Mouse (Mus musculus): Measurements from ENCODE around the gene Runx1.
A peak's percentile ranks its signal among the peaks of the same experiment; 100 is the strongest.

Gene Runx1

DNA sequence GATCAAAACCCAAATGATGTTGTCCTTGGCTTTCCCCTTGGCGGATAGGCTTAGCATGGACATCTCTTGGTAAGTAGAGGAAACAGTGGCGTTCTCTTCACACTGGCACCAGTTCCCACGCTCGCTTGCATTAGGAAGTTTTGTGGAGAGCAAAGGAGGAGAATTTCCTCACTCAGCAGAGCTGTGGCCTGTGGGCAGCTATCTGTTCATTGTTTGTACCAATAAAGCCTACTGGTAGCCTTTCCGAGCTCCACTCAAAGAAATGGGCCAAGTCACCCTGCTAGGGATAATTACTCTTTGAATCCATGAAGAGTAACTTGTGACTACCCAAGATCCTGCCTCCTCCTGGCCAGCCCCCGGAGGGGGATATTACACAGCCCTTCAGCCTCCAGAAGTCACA lies 734 bp upstream of the Runx1 start:
- no peak for DNase-seq (ENCODE audit: low read depth, low spot score)

DNA sequence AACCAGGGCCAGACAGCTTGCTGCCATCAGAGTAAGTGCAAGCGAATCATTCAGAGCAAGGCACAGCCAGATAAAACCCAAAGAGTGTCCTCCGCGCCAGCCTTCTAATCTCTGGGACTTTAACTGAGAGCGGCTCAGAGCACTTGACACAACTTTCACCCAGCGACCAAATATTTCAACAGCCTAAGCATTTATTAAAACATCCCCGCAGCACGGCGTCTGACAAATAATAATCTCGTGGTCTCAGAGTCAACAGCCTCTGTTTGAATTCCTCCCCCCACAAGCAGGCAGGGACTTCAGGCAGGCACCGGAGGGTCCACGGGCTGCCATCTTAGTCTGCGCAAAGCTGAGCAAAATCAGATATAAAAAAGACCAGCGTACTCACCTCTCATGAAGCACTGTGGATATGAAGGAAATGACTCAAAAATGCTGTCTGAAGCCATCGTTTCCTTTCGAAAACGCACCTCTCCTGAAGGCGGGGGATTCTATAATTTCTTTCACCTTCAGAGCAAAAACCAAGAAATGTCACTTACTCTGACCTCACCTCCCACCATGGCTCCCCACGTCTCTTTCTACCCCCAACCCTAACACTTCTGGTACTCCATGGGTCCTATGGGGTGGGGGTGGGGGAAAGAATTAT lies 625 bp downstream of the Runx1 start:
- DNase-seq (ENCODE audit: low read depth, low spot score): no peak

DNA sequence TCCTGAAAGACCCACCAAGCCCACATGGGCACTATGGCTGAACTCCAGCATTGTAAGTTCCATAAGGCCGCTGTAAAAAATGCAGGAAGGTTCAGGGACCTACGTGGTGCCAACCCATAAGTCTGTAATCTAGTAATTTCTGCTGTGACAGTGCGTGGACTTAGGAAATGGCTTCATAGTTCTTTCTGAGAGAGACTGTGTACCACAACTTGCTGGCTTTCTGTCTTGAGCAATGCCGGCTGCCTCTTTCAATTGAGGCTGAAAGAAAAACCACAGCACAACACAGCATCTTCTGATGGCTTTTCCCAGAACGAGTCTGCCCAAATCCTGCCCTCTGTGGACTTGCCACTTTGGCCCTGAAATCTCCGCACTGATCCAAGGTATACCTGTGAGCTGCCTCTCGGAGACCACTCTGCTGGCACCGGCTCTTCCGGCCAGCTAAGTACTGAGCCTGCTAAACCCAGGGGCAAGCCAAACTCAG lies 1.2 kb downstream of the Runx1 start:
- DNase-seq (ENCODE audit: low read depth, low spot score): no peak

DNA sequence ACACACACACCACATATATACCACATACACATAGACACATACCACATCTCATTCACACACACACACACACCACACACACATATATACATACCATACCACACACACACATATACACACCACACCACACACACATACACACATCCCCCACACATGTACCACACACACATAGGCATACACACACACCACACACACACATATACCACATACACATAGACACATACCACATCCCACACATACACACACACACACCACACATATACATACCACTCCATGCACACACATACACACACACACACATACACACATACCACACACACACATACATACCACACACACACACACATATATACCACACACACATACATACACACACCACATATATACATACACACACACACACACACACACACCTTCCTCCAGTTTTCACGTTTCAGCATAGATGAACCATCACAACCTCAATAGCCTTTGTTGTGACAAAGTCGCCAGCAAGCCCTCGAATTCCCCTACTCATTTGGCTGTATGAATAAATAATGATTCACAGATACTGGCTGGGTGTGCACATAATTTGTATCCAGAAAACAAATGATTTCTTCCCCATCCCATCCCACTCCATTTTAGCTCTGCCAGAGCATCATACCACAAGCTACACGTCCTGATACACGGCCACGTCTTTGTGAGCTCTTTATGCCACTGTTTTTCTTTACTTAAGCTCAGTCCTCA lies 1.8 kb downstream of the Runx1 start:
- no peak for DNase-seq (ENCODE audit: low read depth, low spot score)

DNA sequence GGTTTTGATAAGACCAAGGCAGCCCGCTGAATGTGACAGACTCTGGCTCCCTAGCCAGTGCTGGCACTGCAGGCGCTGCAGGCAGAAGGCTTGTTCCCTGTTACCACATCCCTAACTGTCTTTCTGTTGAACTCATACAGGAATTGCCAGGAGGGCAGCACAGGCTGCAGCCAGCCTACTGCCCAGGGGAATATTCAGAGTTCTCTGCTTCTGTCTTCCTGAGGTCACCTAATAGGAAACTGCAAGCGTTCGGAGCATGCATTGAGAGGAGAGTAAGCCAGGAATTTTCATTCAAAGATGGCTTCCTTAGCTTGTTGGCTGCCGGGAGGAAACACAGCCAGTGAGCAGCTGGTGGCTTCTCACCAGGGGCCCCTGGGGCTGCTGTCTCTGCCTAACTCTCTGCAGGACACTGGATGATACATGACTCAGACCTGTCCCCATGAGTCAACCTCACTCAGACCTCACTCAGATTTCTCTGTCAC lies 2.5 kb downstream of the Runx1 start:
- DNase-seq (ENCODE audit: low read depth, low spot score): no peak

DNA sequence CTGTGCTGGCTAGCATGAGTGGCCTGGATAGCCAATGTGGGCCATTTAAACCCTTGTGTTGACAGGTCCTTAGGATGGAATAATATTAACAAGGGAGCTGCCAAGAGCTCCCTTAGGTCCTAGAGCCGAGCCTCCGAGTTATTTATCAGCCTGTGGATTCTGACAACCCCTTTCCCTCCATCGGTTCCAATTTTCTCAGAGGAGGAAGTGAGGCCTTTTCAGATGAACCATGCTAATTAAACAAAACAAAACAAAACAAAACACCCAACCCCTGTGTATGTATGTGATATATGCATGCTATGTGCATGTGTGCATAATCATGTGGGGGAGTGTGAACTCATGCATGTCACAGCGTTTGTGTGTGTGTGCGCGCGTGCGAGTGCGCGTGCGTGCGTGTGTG lies 3.3 kb downstream of the Runx1 start:
- no peak for DNase-seq (ENCODE audit: low read depth, low spot score)

DNA sequence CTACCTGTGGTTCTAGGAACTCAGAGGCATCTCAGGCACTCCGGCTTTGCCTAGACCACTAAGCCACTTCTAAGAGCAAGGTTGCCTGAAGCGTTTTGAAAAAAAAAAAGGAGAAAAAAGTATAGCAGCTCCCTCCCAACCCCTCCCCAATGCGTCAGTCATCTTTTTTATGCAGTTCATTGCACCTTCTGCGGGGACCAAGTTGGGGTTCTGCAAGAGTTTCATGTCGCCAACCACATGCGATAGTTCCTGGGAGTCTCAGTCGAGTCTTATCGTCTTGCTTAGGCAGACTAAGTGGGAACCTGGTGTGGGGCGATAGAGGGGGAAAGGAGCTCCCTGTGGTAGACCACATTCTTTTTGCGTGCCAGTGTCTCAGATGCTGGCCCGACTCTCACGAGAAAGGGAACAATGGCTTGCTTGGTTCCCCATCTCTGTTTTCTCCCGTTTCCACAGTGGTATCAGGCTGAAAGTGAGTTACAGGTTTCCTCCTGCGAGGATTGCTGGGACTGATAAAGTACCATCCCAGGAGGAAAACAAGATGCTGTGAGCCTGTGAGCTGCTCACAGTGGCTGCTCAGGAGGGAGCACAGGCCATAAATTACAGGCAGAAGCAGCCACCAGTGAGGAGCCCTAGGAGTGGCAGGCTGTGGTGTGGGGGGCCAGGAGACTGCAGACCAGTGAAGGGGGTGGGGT lies 3.9 kb downstream of the Runx1 start:
- DNase-seq (ENCODE audit: low read depth, low spot score): no peak

DNA sequence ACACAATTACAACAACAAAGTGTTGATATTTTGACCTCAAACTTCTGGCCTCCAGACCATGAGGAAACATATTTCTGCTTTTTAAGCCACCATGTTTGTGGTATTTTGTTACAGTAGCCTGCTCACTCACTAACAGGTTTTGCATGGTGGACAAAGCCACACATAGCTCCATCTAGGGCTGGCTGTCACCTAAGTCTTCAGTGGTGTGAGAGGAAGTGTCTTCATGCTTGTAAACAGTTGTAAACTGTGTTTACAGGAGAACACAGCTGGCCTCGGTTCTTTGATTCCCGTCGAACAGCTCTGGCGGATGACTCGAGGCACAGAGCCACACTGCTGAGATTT lies 4.4 kb downstream of the Runx1 start:
- DNase-seq (ENCODE audit: low read depth, low spot score): no peak

DNA sequence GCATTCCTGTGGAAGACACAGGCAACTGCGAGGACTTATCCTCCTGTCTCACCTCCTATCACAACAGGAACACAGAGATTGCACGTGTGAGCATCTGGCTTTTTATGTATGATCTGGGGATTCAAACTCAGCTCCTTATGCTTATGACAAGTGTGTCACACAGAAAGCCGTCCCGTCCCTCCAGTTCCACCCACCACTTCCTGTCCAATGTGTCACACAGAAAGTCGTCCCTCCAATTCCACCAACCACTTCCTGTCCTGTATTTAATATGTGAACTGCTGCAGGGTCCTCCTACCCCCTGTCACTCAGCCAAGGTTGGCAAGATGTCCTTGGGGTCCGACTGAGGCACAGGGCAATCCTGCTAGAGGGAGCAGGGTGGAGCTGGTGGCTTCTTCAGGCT lies 5.5 kb downstream of the Runx1 start:
- DNase-seq (ENCODE audit: low read depth, low spot score): peak; percentile 6

DNA sequence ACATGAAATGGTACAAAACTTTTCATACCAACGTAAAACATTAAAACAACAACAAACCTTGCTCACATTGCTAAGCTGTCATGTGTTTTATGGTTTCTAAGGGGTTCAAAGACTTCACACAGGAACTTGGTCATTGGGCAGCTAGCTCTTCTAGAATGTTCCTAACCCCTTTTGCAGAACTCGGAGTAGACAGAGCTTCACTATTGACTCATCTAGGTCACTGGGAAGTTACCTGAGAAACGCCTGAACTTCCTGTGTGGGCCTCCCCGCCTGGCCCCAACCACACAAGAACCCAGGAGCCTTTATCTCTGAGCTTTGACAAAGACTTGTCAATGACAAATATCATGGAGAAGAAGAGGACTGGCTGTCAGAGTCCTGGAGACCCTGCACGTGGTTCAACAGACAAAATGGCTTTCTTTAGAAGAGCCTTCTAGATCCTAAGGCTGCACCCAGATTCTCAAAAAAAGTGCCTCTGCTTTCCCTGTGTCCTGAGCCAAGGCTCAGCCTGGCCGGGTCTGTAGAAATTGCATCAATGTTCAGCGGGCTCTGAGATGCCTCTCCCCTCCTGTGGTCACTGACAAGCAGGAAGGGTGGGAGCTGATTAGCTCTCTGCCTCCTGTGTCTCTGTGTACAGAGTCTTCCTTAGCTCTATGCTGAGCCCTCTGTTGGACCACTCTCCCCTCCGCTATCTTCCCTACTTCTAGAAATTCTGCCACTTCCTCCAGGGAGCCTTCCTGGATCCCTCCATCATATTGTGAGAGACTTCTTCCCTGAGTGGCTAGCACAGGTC lies 7.3 kb downstream of the Runx1 start:
- DNase-seq (ENCODE audit: low read depth, low spot score): no peak

DNA sequence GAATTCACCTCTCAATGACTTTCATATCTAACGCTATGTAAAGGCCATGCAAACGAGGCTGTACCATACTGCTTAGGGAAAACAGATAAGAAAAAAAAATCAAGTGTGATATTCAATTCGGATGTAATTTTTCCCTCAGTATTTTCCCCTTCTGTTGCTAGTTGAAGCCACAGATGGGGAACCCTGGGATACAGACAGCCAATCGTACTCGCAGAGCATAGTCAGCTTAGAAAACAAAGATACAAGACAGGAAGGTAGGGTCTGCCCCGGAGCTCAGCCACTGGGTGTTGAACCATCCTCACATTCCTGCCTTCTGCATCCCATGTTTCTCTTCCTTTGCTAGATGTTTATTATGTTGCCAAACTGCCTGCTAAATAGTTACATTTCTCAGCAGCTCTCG lies 9.9 kb downstream of the Runx1 start:
- no peak for DNase-seq (ENCODE audit: low read depth, low spot score)

DNA sequence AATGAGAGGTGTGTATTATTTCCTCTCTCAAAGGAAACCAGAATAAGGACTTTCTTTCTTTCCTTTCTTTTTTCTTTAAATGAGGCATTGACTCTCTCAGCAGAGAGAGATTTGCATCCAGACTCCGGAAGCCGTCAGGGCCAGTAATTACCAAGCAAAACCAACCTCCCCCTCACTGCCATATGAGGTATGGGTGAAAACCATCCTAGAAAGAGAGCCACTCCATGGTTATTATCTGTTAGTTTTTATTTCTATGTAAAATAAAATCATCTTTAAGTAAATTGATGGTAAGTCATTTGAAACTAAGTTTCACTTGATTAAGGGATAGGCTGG lies 10.8 kb downstream of the Runx1 start:
- no peak for DNase-seq (ENCODE audit: low read depth, low spot score)

DNA sequence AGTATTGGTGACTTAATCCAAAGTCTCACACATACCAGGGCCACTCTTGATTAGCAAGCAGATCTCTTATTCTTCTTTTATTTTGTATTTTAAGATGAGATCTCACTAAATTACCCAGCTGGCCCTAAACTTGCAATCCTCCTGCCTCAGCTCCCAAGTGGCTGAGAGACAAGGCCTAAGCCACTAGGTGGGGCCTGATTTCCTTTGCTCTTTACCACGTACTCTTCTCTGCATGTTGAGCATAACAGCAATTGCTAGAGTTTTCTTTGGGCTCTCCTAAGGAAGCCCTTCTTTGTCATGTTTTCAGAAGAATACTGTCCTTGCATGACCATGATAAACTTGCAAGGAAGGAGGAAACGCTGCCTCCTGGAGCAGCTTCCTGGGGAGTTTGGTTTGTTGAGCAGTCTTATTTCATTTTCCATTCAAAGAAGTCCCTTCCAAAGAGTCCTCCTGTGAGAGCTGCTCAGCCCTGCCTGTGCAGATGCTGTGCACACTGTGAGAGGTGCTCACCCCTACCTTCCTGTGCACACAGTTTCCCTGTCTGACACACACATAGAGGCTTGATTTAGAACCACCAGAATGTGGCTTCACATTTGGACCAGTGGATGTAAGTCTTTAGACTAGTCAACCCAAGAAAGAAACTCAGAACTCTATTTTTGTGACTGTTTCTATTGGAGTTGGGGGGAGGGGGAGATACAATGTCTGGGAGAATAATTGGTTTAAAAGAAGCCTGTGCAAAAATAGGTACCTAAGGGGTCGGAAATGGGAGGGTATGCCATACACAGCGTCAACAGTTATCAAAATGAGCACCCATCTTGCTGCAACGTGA lies 11.4 kb downstream of the Runx1 start:
- no peak for DNase-seq (ENCODE audit: low read depth, low spot score)

DNA sequence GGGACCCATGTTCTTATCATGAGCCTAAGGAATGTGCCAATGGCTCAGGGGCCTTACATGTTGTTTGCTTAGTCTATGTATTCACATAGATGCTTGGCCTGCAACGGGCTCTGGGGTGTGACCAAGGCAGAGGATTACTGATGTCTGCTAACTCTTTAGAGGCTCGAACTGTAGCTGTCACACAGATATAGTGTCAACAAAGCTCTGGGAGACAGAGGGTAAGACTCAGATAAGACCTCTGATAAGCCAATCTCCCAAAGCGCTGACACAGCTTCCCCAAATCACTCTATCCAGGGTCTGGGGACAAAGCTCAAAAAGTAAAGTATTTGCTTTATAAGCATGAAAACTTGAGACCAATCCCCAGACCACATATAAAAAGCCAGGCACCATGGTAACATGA lies 13.5 kb downstream of the Runx1 start:
- no peak for DNase-seq (ENCODE audit: low read depth, low spot score)

DNA sequence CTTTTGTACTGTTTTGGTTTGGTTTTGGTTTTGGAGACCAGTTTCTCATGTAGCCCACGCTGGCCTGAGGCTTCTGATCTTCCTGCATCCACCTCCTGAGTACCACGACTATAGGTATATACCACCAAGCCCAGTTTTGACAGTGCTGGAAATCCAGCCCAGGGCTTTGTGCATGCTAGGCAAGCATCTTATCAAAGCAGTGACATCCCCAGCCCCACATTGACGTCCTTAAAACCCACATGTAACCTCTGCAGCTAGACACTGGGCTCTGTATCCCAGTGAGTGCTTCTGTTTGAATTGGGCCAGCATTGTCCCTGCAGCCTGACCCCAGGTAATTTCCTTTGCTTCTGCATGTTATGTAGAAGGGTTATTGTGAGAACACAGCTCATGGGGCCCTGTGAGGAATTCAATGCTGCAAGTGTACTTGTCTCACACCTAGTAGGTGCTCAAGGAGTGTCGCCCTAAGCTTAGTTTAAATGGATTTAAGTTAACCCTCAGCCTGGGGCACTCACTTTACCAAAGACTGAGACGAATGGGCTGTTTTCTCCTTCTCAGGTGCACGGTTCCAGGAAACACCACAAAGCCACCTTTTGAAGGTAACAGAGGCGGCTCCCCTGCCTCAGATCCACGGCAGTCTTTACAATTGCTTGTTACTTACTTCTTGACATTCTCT lies 15.2 kb downstream of the Runx1 start:
- DNase-seq (ENCODE audit: low read depth, low spot score): no peak

DNA sequence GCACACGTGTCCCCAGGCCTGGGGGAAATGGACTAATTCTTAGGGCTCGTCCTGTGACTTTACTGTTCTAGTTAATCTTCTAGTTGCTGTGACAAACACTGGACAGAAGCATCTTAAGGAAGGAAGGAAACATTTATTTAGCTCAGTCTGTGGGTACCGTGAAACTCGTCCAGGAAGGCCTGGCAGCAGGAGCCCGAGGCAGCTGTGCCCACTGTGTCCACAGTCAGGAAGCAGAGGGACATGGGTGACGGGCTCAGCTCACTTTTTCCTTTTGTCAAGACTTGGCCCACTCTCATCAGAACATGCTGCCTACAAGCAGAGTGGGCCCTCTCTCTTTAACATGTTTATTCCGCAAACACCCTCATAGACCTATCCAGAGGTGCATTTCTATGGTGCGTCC lies 18.2 kb downstream of the Runx1 start:
- no peak for DNase-seq (ENCODE audit: low read depth, low spot score)

DNA sequence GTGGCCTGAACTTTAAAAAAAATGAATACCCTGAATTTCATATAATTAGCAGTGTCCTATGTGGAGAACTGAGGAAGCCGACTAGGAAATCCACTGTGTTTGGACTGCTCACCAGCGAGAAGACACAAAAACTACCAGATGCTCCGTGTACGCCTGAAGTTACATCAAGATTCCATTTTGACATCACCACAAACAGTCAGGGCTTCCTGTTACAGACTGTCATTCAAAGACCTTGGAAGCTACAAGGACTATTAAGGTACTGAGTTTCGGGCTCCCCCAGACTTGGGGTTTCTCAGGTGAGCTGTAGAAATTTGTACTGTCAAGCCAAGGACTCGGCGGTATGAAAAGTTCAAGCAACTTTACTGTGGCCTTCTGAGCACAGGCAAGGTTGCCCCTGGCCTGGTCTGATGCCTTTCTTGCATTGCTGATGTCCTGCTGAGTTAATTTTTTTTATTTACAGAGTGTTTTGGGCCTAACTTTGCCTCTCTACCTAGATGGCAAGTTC lies 22.8 kb downstream of the Runx1 start:
- no peak for DNase-seq (ENCODE audit: low read depth, low spot score)

DNA sequence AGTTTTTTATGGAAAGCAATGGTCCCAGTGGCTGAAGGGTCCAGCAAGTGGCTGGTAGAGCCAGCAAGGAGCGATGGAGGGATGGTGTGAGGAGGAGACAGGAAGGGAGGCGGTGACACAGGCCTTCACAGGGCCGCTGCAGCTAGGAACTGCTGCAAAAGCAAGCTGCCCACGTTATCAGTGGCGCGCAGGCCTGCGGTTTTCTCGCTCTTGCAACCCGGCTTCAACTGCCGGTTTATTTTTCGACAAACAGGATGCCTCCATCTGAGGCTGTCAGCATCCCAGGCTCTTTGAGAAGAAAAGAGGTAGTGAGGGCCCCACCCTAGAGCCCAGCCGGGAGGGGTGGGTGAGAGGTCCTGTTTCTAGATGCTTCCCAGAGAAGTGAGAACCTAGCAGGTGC lies 24.4 kb downstream of the Runx1 start:
- DNase-seq (ENCODE audit: low read depth, low spot score): no peak

DNA sequence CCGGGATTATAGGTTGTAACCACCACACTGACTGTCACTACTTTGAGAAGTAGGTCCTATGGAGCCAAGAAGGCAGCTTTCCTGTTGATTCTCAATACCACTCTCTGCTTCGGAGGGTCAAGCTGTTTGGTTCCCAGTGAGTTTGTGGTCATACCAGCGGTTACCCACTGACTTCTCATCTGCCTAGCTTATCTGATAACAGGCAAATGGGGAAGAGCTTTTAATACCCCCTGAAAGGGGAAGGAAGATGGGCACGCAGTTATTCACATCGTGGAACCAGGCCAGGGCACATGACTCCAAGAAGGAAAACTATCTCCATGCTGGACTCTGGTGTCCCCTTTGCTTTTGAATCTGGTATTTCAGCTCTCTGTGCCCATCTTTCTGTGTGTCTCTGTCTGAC lies 25.1 kb downstream of the Runx1 start:
- no peak for DNase-seq (ENCODE audit: low read depth, low spot score)

DNA sequence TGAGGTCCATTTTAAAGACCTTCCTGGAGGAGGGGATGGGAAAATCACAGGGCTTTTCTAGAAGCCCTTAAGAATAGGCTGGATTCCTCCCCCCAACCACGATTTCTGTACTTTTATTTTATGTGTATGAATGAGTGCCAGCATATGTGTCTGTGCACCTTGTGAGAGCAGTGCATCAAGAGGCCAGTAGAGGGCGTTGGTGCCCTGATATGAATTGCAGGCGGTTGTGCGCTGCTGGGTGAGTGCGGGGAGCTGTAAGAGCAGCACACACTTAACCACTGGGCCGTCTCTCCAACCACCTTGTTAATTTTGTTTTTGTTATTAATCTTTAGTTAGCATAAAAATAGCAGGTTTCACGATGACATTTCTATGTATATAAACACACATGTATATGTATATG lies 26.0 kb downstream of the Runx1 start:
- peak; percentile 37 for DNase-seq (ENCODE audit: low read depth, low spot score)

DNA sequence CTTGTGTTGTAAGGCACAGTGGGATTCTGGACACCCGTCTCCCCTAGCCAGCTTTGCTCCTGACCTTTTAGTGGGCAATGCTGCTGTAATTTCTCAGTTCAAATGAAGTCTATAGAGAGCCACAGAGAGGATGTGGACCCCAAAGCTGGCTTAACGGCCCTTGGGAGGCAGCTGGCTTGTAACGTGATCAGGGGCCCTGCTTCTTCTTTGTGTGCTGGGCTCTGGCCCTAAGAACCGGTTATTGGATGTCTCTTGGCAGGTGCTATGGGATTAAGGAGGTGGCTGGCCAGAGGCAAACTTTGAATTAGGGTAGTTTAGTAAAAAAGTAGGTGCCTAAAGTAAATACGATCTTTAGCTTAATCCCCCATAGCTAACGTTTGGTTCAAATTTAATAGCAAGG lies 31.8 kb downstream of the Runx1 start:
- DNase-seq (ENCODE audit: low read depth, low spot score): no peak

All from R1 (cell line).